Mouse (Mus musculus): ENCODE results near the gene Slc25a35. TPM values are rescaled to one million over a fixed set of nuclear protein-coding genes. Genes with fewer than 3 reads are reported as not detected.

The Slc25a35 gene
- polyA plus RNA-seq, 1 experiment from 2014 or later, result 4.3 TPM

GRCm38 (mm10) chr11:69015644-69016441 lies 47.9 kb downstream of the Slc25a35 start, which contains the start of gene Ctc1:
Gene Ctc1 (plus strand): TSS chr11:69015911.
- TF ChIP-seq EP300 (IDR thresholded peaks at IDR 0.05), result no peak
- TF ChIP-seq CTCF (IDR thresholded peaks at IDR 0.05), result peak; percentile 81
- Histone ChIP-seq H3K4me1 (ENCODE audit: insufficient read depth, low read depth, low read length) (peaks cover 5% of the 10 kb centered on the region; the same call in 1 of the 2 replicates), H3K9me3 (ENCODE audit: low read length) (no peaks in the 10 kb centered on the region), H3K4me2 (replicated peaks; ENCODE audit: low read depth, low read length) (peak within 1 kb of the TSS; percentile 66), H3K27ac (ENCODE audit: low read length) (peak within 1 kb of the TSS; percentile 77), H3K27me3 (replicated peaks; ENCODE audit: insufficient read depth, low read length) (no peaks in the 10 kb centered on the region), H3K4me3 (ENCODE audit: low read depth, low read length) (peak within 1 kb of the TSS; percentile 52), H3K36me3 (ENCODE audit: insufficient read depth, low read length) (no peaks in the 10 kb centered on the region), H3K9ac (replicated peaks; ENCODE audit: low read depth) (peak within 1 kb of the TSS; percentile 63)
- 2% methylated on average over 38 of the region's 38 CpGs for WGBS
- ATAC-seq, result peak; percentile 95
- peak; percentile 97 for DNase-seq (ENCODE audit: low spot score)

GRCm38 (mm10) chr11:69016755-69017154 lies 48.8 kb downstream of the Slc25a35 start:
- ATAC-seq, result no peak
- WGBS, result 51% methylated on average over 3 of the region's 3 CpGs

DNA sequence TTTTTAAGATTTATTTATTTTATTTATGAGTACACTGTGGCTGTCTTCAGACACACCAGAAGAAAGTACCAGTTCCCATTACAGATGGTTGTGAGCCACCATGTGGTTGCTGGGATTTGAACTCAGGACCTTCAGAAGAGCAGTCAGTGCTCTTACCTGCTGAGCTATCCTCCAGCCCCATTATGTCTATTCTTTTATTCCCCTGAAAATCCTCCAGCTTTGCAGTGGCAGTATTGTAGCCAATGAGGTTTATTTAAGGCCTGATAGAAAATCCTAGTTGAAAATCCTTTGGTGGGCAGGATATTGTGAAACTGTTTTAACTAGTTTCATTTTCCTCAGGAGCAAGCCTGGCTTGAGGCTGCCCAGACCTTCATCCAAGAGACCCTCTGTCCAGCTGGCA lies 52.8 kb downstream of the Slc25a35 start:
- no peak overlapping the region for H3K4me3 ChIP-seq (ENCODE audit: low read depth, low read length)
- peaks cover 18% of the 10 kb centered on the region; the same call in 1 of the 2 replicates for H3K36me3 ChIP-seq (ENCODE audit: insufficient read depth, low read length)
- no peaks in the 10 kb centered on the region for H3K9me3 ChIP-seq (ENCODE audit: low read length)
- TF ChIP-seq CTCF (IDR thresholded peaks at IDR 0.05), result no peak
- TF ChIP-seq EP300 (IDR thresholded peaks at IDR 0.05), result no peak
- ATAC-seq (no peak), DNase-seq (ENCODE audit: low spot score) (no peak)
- no peak overlapping the region for H3K4me2 ChIP-seq (replicated peaks; ENCODE audit: low read depth, low read length)
- no peaks in the 10 kb centered on the region for H3K27me3 ChIP-seq (replicated peaks; ENCODE audit: insufficient read depth, low read length)
- H3K9ac ChIP-seq (replicated peaks; ENCODE audit: low read depth), result no peak overlapping the region
- H3K4me1 ChIP-seq (ENCODE audit: insufficient read depth, low read depth, low read length), result peaks cover 5% of the 10 kb centered on the region; the same call in 1 of the 2 replicates
- no peak overlapping the region for H3K27ac ChIP-seq (ENCODE audit: low read length)

More at GRCm38 (mm10) chr11:69016755-69017154, 48.8 kb downstream of the Slc25a35 start:
- Histone ChIP-seq H3K27ac (ENCODE audit: low read length) (no peak overlapping the region), H3K9ac (replicated peaks; ENCODE audit: low read depth) (peak overlapping the region; percentile 63; the same call in 1 of the 2 replicates), H3K4me1 (ENCODE audit: insufficient read depth, low read depth, low read length) (peaks cover 5% of the 10 kb centered on the region; the same call in 1 of the 2 replicates), H3K36me3 (ENCODE audit: insufficient read depth, low read length) (no peaks in the 10 kb centered on the region), H3K4me2 (replicated peaks; ENCODE audit: low read depth, low read length) (peak overlapping the region; percentile 66), H3K27me3 (replicated peaks; ENCODE audit: insufficient read depth, low read length) (no peaks in the 10 kb centered on the region), H3K4me3 (ENCODE audit: low read depth, low read length) (peak overlapping the region; percentile 52), H3K9me3 (ENCODE audit: low read length) (no peaks in the 10 kb centered on the region)
- no peak for DNase-seq (ENCODE audit: low spot score)
- no peak for TF ChIP-seq CTCF (IDR thresholded peaks at IDR 0.05)
- TF ChIP-seq EP300 (IDR thresholded peaks at IDR 0.05), result no peak

Small RNA genes lying within 50 kb of the gene (microRNA-seq; reads per million reads assigned to microRNA genes)
- 1.7 reads per million for gene Mir3062

Other genes with a start within 250 kb of the Slc25a35 start
- 79.1 and 85.4 TPM in 2 replicates for gene Ndel1, start 96.3 kb upstream of the Slc25a35 start, polyA plus RNA-seq (2015; fragmentation: Nextera tagmentation; extraction: Ambion mirVana)
- 0.16 and 0.19 TPM in 2 replicates for gene Rnf222, start 79.6 kb upstream of the Slc25a35 start, polyA plus RNA-seq (2015; fragmentation: Nextera tagmentation; extraction: Ambion mirVana)
- gene Rpl26, start 66.5 kb upstream of the Slc25a35 start, polyA plus RNA-seq (2015; fragmentation: Nextera tagmentation; extraction: Ambion mirVana), result 741 and 807 TPM in 2 replicates
- not detected in 2 replicates for gene Odf4, start 41.0 kb upstream of the Slc25a35 start, polyA plus RNA-seq (2015; fragmentation: Nextera tagmentation; extraction: Ambion mirVana)
- 24.2 and 30.7 TPM in 2 replicates for gene Arhgef15, start 10.7 kb upstream of the Slc25a35 start, polyA plus RNA-seq (2015; fragmentation: Nextera tagmentation; extraction: Ambion mirVana)
- gene Rangrf, start 7.1 kb downstream of the Slc25a35 start, polyA plus RNA-seq (2015; fragmentation: Nextera tagmentation; extraction: Ambion mirVana), result 16.0 and 18.3 TPM in 2 replicates
- gene Pfas, start 40.3 kb downstream of the Slc25a35 start, polyA plus RNA-seq (2015; fragmentation: Nextera tagmentation; extraction: Ambion mirVana), result 7.0 and 9.0 TPM in 2 replicates
- 12.2 and 12.3 TPM in 2 replicates for gene Ctc1, start 47.8 kb downstream of the Slc25a35 start, polyA plus RNA-seq (2015; fragmentation: Nextera tagmentation; extraction: Ambion mirVana)
- gene Aurkb, start 77.5 kb downstream of the Slc25a35 start, polyA plus RNA-seq (2015; fragmentation: Nextera tagmentation; extraction: Ambion mirVana), result 6.5 and 9.1 TPM in 2 replicates
- gene Borcs6, start 91.6 kb downstream of the Slc25a35 start, polyA plus RNA-seq (2015; fragmentation: Nextera tagmentation; extraction: Ambion mirVana), result 20.1 and 21.9 TPM in 2 replicates
- 62.9 and 70.0 TPM in 2 replicates for gene Tmem107, start 102.7 kb downstream of the Slc25a35 start, polyA plus RNA-seq (2015; fragmentation: Nextera tagmentation; extraction: Ambion mirVana)
- gene Vamp2, start 120.4 kb downstream of the Slc25a35 start, polyA plus RNA-seq (2015; fragmentation: Nextera tagmentation; extraction: Ambion mirVana), result 45.0 and 50.6 TPM in 2 replicates
- gene Per1, start 127.1 kb downstream of the Slc25a35 start, polyA plus RNA-seq (2015; fragmentation: Nextera tagmentation; extraction: Ambion mirVana), result 16.6 and 30.0 TPM in 2 replicates
- 0.38 and 0.49 TPM in 2 replicates for gene Hes7, start 152.3 kb downstream of the Slc25a35 start, polyA plus RNA-seq (2015; fragmentation: Nextera tagmentation; extraction: Ambion mirVana)
- gene 9130213A22Rik, start 154.5 kb downstream of the Slc25a35 start, polyA plus RNA-seq (2015; fragmentation: Nextera tagmentation; extraction: Ambion mirVana), result 0.42 and 0.50 TPM in 2 replicates
- gene Aloxe3, start 157.8 kb downstream of the Slc25a35 start, polyA plus RNA-seq (2015; fragmentation: Nextera tagmentation; extraction: Ambion mirVana), result 0.13 and 0.44 TPM in 2 replicates
- not detected in 2 replicates for gene Alox12b, start 188.9 kb downstream of the Slc25a35 start, polyA plus RNA-seq (2015; fragmentation: Nextera tagmentation; extraction: Ambion mirVana)
- 0.04 and 0.08 TPM in 2 replicates for gene Alox8, start 229.7 kb downstream of the Slc25a35 start, polyA plus RNA-seq (2015; fragmentation: Nextera tagmentation; extraction: Ambion mirVana)

Measured in lung, postnatal 0 days (tissue).